Mouse (Mus musculus) megakaryocyte, embryonic 14.5 days (primary cell): ENCODE results near the gene Stra6.

Experiments
- FLI1 ChIP-seq: IDR thresholded peaks from 2 replicates; pipeline ENCODE4 v1.6.1; 2012; ENCODE audit warnings: low read length, inconsistent platforms, mixed read lengths
- GATA1 ChIP-seq: IDR thresholded peaks from 3 replicates; pipeline ENCODE4 v1.6.1; 2012; ENCODE audit warnings: mixed read lengths, low read length, inconsistent platforms, borderline replicate concordance

- TF ChIP-seq GATA1 = no peak
- no peak for TF ChIP-seq FLI1
Measured at GRCm38 (mm10) chr9:58066731-58067095, 3.1 kb downstream of the Stra6 start.
